Mouse (Mus musculus): ENCODE measurements around the gene Acacb. TPM values are rescaled to one million over a fixed set of nuclear protein-coding genes. Genes with fewer than 3 reads are reported as not detected.

Gene Acacb
- polyA plus RNA-seq, 1 experiment from 2014 or later, result 5.1 TPM

DNA sequence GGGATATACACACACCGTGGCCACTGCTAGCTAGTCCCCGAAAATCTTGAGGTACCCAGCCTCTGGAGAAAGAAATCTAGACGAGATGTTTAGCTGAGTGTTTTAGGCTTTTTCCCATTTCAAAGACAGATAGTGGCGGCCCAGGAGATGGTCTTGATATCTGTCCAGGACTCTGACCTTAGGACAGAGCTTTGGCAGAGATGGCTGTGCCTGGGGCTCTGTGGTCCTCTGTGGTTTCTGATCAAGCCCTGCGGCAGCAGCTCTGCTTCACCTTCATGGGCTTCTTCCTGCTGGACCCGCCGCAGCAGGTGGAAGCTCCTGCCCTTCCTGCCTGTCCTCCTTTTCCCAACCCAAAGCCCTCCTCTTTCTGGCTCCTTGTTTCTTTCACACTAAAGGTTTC is 24.0 kb downstream of the Acacb start:
- H3K4me2 ChIP-seq (ENCODE audit: low read length), result no peak overlapping the region
- ATAC-seq, result no peak
- H3K27me3 ChIP-seq (ENCODE audit: control insufficient read depth, insufficient read depth, low read depth, low read length), result peaks cover 3% of the 10 kb centered on the region
- no peak overlapping the region for H3K27ac ChIP-seq (ENCODE audit: low read length)
- H3K9ac ChIP-seq (ENCODE audit: low read depth, low read length), result no peak overlapping the region
- no peaks in the 10 kb centered on the region for H3K36me3 ChIP-seq (ENCODE audit: control insufficient read depth, insufficient read depth, low read length)
- no peaks in the 10 kb centered on the region for H3K9me3 ChIP-seq (replicated peaks; ENCODE audit: control insufficient read depth, low read length, poor library complexity, severe bottlenecking)
- no peak overlapping the region for H3K4me3 ChIP-seq (ENCODE audit: low read depth, low read length)
- WGBS, result 85% methylated on average over 7 of the region's 7 CpGs
- no peaks in the 10 kb centered on the region for H3K4me1 ChIP-seq (ENCODE audit: control insufficient read depth, insufficient read depth, low read length)

- no peaks in the 10 kb centered on the region for H3K9me3 ChIP-seq (replicated peaks; ENCODE audit: control insufficient read depth, low read length, poor library complexity, severe bottlenecking)
- no peak for ATAC-seq
- WGBS, result 92% methylated on average over 3 of the region's 3 CpGs
- peaks cover 2% of the 10 kb centered on the region; the same call in 1 of the 2 replicates for H3K4me1 ChIP-seq (ENCODE audit: control insufficient read depth, insufficient read depth, low read length)
- H3K4me3 ChIP-seq (ENCODE audit: low read depth, low read length), result no peak overlapping the region
- H3K27ac ChIP-seq (ENCODE audit: low read length), result no peak overlapping the region
- H3K4me2 ChIP-seq (ENCODE audit: low read length), result no peak overlapping the region
- H3K9ac ChIP-seq (ENCODE audit: low read depth, low read length), result no peak overlapping the region
- H3K27me3 ChIP-seq (ENCODE audit: control insufficient read depth, insufficient read depth, low read depth, low read length), result peaks cover 10% of the 10 kb centered on the region
- no peaks in the 10 kb centered on the region for H3K36me3 ChIP-seq (ENCODE audit: control insufficient read depth, insufficient read depth, low read length)
Observed at GRCm38 (mm10) chr5:114172936-114173335, 26.6 kb downstream of the Acacb start.

DNA sequence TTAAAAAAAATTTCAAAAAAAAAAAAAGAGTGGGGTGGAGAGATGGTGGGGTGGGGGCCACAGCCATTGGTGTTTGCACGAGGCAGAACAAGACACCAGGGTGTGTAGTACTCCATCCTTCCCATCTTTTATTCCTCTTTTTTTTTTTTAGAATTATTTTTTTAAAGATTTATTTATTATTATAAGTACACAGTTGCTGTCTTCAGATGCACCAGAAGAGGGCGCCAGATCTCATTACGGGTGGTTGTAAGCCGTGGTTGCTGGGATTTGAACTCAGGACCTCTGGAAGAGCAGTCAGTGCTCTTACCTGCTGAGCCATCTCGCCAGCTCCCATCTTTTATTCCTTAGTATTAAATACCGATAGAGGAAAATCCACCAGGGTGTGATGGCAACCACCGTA is 27.1 kb downstream of the Acacb start:
- ATAC-seq, result no peak
- Histone ChIP-seq H3K27ac (ENCODE audit: low read length) (no peak overlapping the region), H3K36me3 (ENCODE audit: control insufficient read depth, insufficient read depth, low read length) (no peaks in the 10 kb centered on the region), H3K9ac (ENCODE audit: low read depth, low read length) (no peak overlapping the region), H3K9me3 (replicated peaks; ENCODE audit: control insufficient read depth, low read length, poor library complexity, severe bottlenecking) (no peaks in the 10 kb centered on the region), H3K4me1 (ENCODE audit: control insufficient read depth, insufficient read depth, low read length) (peaks cover 2% of the 10 kb centered on the region; the same call in 1 of the 2 replicates), H3K27me3 (ENCODE audit: control insufficient read depth, insufficient read depth, low read depth, low read length) (peaks cover 10% of the 10 kb centered on the region), H3K4me3 (ENCODE audit: low read depth, low read length) (no peak overlapping the region), H3K4me2 (ENCODE audit: low read length) (no peak overlapping the region)
- WGBS, result 77% methylated on average over 7 of the region's 7 CpGs

- peaks cover 2% of the 10 kb centered on the region; the same call in 1 of the 2 replicates for H3K4me1 ChIP-seq (ENCODE audit: control insufficient read depth, insufficient read depth, low read length)
- no peak overlapping the region; the same call in 1 of the 2 replicates for H3K4me2 ChIP-seq (ENCODE audit: low read length)
Observed at GRCm38 (mm10) chr5:114173877-114174581, 27.7 kb downstream of the Acacb start.

GRCm38 (mm10) chr5:114174639-114175038 is 28.3 kb downstream of the Acacb start:
- Histone ChIP-seq H3K27ac (ENCODE audit: low read length) (no peak overlapping the region), H3K4me2 (ENCODE audit: low read length) (peak overlapping the region; percentile 15; the same call in 1 of the 2 replicates), H3K9me3 (replicated peaks; ENCODE audit: control insufficient read depth, low read length, poor library complexity, severe bottlenecking) (no peaks in the 10 kb centered on the region), H3K9ac (ENCODE audit: low read depth, low read length) (no peak overlapping the region), H3K27me3 (ENCODE audit: control insufficient read depth, insufficient read depth, low read depth, low read length) (peaks cover 10% of the 10 kb centered on the region), H3K4me3 (ENCODE audit: low read depth, low read length) (no peak overlapping the region), H3K36me3 (ENCODE audit: control insufficient read depth, insufficient read depth, low read length) (no peaks in the 10 kb centered on the region), H3K4me1 (ENCODE audit: control insufficient read depth, insufficient read depth, low read length) (peaks cover 2% of the 10 kb centered on the region; the same call in 1 of the 2 replicates)
- 16% methylated on average over 16 of the region's 16 CpGs for WGBS
- ATAC-seq, result no peak

More at GRCm38 (mm10) chr5:114173877-114174581, 27.7 kb downstream of the Acacb start:
- no peak overlapping the region for H3K4me3 ChIP-seq (ENCODE audit: low read depth, low read length)
- H3K27me3 ChIP-seq (ENCODE audit: control insufficient read depth, insufficient read depth, low read depth, low read length), result peaks cover 10% of the 10 kb centered on the region
- H3K27ac ChIP-seq (ENCODE audit: low read length), result no peak overlapping the region
- no peak overlapping the region for H3K9ac ChIP-seq (ENCODE audit: low read depth, low read length)
- H3K9me3 ChIP-seq (replicated peaks; ENCODE audit: control insufficient read depth, low read length, poor library complexity, severe bottlenecking), result no peaks in the 10 kb centered on the region
- WGBS, result 33% methylated on average over 16 of the region's 16 CpGs
- no peak for ATAC-seq
- H3K36me3 ChIP-seq (ENCODE audit: control insufficient read depth, insufficient read depth, low read length), result no peaks in the 10 kb centered on the region

DNA sequence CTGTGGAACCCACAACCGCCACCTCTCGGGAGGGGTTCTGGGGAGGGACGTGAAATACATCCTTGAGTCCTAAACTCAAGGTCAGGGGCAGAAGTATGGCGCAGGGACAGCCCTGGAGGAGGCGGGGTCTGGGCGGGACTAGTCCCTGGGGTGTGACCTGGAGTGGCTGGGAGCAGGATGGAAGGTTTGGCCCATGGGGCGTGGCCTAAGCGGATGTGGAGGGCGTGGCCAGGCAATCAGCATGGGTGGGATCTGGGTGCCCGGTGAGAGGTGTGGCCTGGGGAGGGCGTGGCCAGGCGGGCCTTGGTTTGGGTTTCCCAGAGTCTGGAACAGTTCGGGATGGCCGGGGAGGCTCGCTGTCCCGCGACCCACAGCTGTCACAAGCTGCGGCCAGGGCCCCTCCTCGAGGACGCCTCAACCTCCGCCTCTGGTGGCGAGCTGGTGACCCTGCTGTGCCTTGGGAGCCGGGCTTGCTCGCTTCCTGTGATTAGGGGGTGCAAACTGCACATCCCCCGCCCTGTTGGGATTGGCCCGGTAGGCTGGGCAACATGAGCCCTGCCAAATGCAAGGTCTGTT is 29.3 kb downstream of the Acacb start:
- no peak for ATAC-seq
- under 1% methylated on average over 25 of the region's 26 CpGs for WGBS

GRCm38 (mm10) chr5:114176548-114177400 is 30.4 kb downstream of the Acacb start:
- Histone ChIP-seq H3K4me3 (ENCODE audit: low read depth, low read length) (no peak overlapping the region), H3K27ac (ENCODE audit: low read length) (no peak overlapping the region), H3K9me3 (replicated peaks; ENCODE audit: control insufficient read depth, low read length, poor library complexity, severe bottlenecking) (no peaks in the 10 kb centered on the region), H3K27me3 (ENCODE audit: control insufficient read depth, insufficient read depth, low read depth, low read length) (peaks cover 10% of the 10 kb centered on the region), H3K4me1 (ENCODE audit: control insufficient read depth, insufficient read depth, low read length) (peaks cover 2% of the 10 kb centered on the region; the same call in 1 of the 2 replicates), H3K9ac (ENCODE audit: low read depth, low read length) (no peak overlapping the region), H3K4me2 (ENCODE audit: low read length) (peak overlapping the region; percentile 49; the same call in 1 of the 2 replicates), H3K36me3 (ENCODE audit: control insufficient read depth, insufficient read depth, low read length) (no peaks in the 10 kb centered on the region)
- 63% methylated on average over 8 of the region's 8 CpGs for whole genome bisulfite sequencing
- ATAC-seq, result no peak

More for the DNA sequence above, 29.3 kb downstream of the Acacb start:
- peaks cover 2% of the 10 kb centered on the region; the same call in 1 of the 2 replicates for H3K4me1 ChIP-seq (ENCODE audit: control insufficient read depth, insufficient read depth, low read length)
- H3K4me3 ChIP-seq (ENCODE audit: low read depth, low read length), result peak overlapping the region; percentile 28
- H3K9ac ChIP-seq (ENCODE audit: low read depth, low read length), result peak overlapping the region; percentile 42
- no peak overlapping the region for H3K27ac ChIP-seq (ENCODE audit: low read length)
- no peaks in the 10 kb centered on the region for H3K9me3 ChIP-seq (replicated peaks; ENCODE audit: control insufficient read depth, low read length, poor library complexity, severe bottlenecking)
- no peaks in the 10 kb centered on the region for H3K36me3 ChIP-seq (ENCODE audit: control insufficient read depth, insufficient read depth, low read length)
- peaks cover 10% of the 10 kb centered on the region for H3K27me3 ChIP-seq (ENCODE audit: control insufficient read depth, insufficient read depth, low read depth, low read length)
- peak overlapping the region; percentile 49 for H3K4me2 ChIP-seq (ENCODE audit: low read length)

DNA sequence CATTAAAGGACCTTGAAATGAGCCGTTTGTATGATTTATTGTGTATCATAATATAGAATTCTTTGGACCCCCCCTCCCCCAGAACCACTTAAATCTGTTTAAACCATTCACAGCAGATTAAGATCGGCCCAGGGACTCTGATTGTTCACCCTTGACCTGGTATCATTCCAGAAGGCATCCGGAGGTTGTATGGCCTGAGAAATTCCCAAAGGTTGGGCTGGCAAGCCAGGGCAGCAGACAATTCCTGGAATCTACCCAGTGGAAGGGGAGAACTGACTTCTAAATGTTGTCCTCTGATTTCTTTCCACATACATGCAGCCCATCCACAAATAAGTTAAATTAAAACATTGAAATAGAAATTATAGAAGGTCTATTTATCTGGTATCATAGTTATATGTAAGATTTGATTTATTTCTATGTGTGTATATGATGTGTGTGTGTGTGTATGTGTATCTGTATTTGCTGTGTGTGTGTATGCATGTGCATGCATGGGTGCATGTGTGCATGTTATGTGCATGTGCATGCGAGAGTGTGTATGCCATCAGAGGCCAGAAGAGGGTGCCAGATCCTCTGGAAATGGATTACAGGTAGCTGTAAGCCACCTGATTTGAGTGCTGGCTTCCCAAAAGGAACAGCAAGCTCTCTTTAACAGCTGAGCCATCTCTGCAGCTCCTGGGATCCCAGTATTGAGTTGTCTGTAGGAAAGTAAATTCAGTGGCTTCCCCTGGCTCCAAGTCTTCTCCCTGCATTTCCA is 31.8 kb downstream of the Acacb start:
- peaks cover 2% of the 10 kb centered on the region; the same call in 1 of the 2 replicates for H3K4me1 ChIP-seq (ENCODE audit: control insufficient read depth, insufficient read depth, low read length)
- H3K4me2 ChIP-seq (ENCODE audit: low read length), result no peak overlapping the region
- no peaks in the 10 kb centered on the region for H3K9me3 ChIP-seq (replicated peaks; ENCODE audit: control insufficient read depth, low read length, poor library complexity, severe bottlenecking)
- WGBS, result 85% methylated on average over 4 of the region's 4 CpGs
- H3K4me3 ChIP-seq (ENCODE audit: low read depth, low read length), result no peak overlapping the region
- ATAC-seq, result no peak
- H3K27me3 ChIP-seq (ENCODE audit: control insufficient read depth, insufficient read depth, low read depth, low read length), result peaks cover 10% of the 10 kb centered on the region
- no peaks in the 10 kb centered on the region for H3K36me3 ChIP-seq (ENCODE audit: control insufficient read depth, insufficient read depth, low read length)
- no peak overlapping the region for H3K9ac ChIP-seq (ENCODE audit: low read depth, low read length)
- no peak overlapping the region for H3K27ac ChIP-seq (ENCODE audit: low read length)
